Mouse (Mus musculus) ES-E14 (cell line): ENCODE results near the gene Uxs1.

ENCODE experiments used
- CHD2 ChIP-seq: IDR thresholded peaks from 2 replicates; pipeline ENCODE4 v1.6.1; 2014; ENCODE audit warnings: mild to moderate bottlenecking, low read depth, low read length, inconsistent platforms
- HCFC1 ChIP-seq: IDR thresholded peaks from 2 replicates; pipeline ENCODE4 v1.6.1; 2012; ENCODE audit warnings: low read length, inconsistent platforms, borderline replicate concordance; ENCODE audit not compliant: insufficient read depth
- ZC3H11A ChIP-seq: IDR thresholded peaks from 2 replicates; pipeline ENCODE4 v1.6.1; 2012; ENCODE audit warnings: low read depth, mild to moderate bottlenecking, inconsistent platforms, low read length, borderline replicate concordance
- ZNF384 ChIP-seq: IDR thresholded peaks from 2 replicates; pipeline ENCODE4 v1.6.1; 2012; ENCODE audit warnings: low read depth, low read length, inconsistent platforms

DNA sequence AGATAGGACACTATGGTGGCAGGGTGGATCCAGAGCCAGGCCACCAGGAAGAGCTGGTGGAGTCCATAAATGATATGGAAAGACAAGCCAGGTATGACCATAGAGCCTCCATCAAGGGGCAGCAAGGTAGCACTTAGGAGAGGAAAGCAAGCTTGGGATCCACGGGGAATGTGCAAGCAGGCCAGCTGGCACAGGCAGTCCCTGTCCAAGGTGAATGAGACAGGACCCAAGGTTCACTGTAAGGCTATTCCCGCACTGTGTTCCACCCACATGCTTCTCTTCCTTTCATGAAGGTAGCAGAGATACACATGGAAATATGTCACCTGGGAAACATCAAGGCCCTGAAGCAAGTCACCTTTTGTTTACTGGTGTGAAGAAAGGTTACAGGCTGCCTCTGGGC lies 63.1 kb downstream of the Uxs1 start:
- TF ChIP-seq ZNF384, result no peak
- no peak for TF ChIP-seq CHD2
- no peak for TF ChIP-seq HCFC1
- no peak for TF ChIP-seq ZC3H11A
